Mouse (Mus musculus) myocyte (in vitro differentiated cells): Measurements from ENCODE around the gene Abcc6. TPM values are rescaled to one million over a fixed set of nuclear protein-coding genes. Genes with fewer than 3 reads are reported as not detected.

ENCODE experiments used
- H3K27me3 ChIP-seq: one replicate; pipeline ENCODE4 v1.6.1; 2011; ENCODE audit not compliant: control insufficient read depth, insufficient read depth, insufficient read length
- H3K36me3 ChIP-seq: one replicate; pipeline ENCODE4 v1.6.1; 2011; ENCODE audit not compliant: control insufficient read depth, insufficient read depth
- H3K4me2 ChIP-seq: one replicate; pipeline ENCODE4 v1.6.1; 2011; ENCODE audit warnings: low read depth, control low read depth
- H3K4me3 ChIP-seq: one replicate; pipeline ENCODE4 v1.5.1; 2011; ENCODE audit warnings: mild to moderate bottlenecking, control low read depth, moderate library complexity
- H3K79me2 ChIP-seq: one replicate; pipeline ENCODE4 v1.6.1; 2011; ENCODE audit not compliant: control insufficient read depth, insufficient read depth
- H3ac ChIP-seq: one replicate; pipeline ENCODE4 v1.6.1; 2011; ENCODE audit not compliant: control insufficient read depth, insufficient read length
- CEBPB ChIP-seq: IDR thresholded peaks from 2 replicates; pipeline ENCODE4 v1.6.1; 2011; ENCODE audit warnings: mild to moderate bottlenecking, moderate library complexity; ENCODE audit not compliant: poor library complexity, insufficient read depth, severe bottlenecking
- E2F4 ChIP-seq: IDR thresholded peaks from one replicate; pipeline ENCODE4 v1.6.1; 2011; ENCODE audit warnings: mild to moderate bottlenecking, control low read depth, moderate library complexity; ENCODE audit not compliant: insufficient read depth
- MAX ChIP-seq: IDR thresholded peaks from one replicate; pipeline ENCODE4 v1.6.1; 2011; ENCODE audit warnings: low read depth, mild to moderate bottlenecking, control low read depth
- MYOD1 ChIP-seq, 3 experiments: IDR thresholded peaks; one replicate each; pipeline ENCODE4 v1.6.1; 2011; ENCODE audit warnings: control low read depth in 2 of 3, low read depth in 2 of 3, mild to moderate bottlenecking in 2 of 3, moderate library complexity in 1 of 3; ENCODE audit not compliant: insufficient read length in 2 of 3, control insufficient read depth in 1 of 3
- MYOG ChIP-seq, 3 experiments: IDR thresholded peaks; one replicate each; pipeline ENCODE4 v1.6.1; 2011; ENCODE audit warnings: control low read depth in 2 of 3, low read depth in 2 of 3, mild to moderate bottlenecking in 2 of 3; ENCODE audit not compliant: insufficient read length in 2 of 3, control insufficient read depth in 1 of 3, insufficient read depth in 1 of 3
- POLR2A ChIP-seq: IDR thresholded peaks from one replicate; pipeline ENCODE4 v1.6.1; 2011; ENCODE audit warnings: low read depth, mild to moderate bottlenecking, control low read depth, moderate library complexity; ENCODE audit not compliant: insufficient read length
- POLR2AphosphoS2 ChIP-seq: IDR thresholded peaks from one replicate; pipeline ENCODE4 v1.6.1; 2011; ENCODE audit warnings: low read depth, control low read depth; ENCODE audit not compliant: insufficient read length
- REST ChIP-seq: IDR thresholded peaks from one replicate; pipeline ENCODE4 v1.6.1; 2011; ENCODE audit warnings: mild to moderate bottlenecking, control low read depth, moderate library complexity; ENCODE audit not compliant: insufficient read depth, insufficient read length
- SRF ChIP-seq: IDR thresholded peaks from one replicate; pipeline ENCODE4 v1.6.1; 2011; ENCODE audit warnings: low read depth; ENCODE audit not compliant: control insufficient read depth, insufficient read length
- TCF12 ChIP-seq: IDR thresholded peaks from one replicate; pipeline ENCODE4 v1.6.1; 2011; ENCODE audit warnings: mild to moderate bottlenecking, control low read depth; ENCODE audit not compliant: poor library complexity, insufficient read depth, severe bottlenecking
- TCF3 ChIP-seq: IDR thresholded peaks from one replicate; pipeline ENCODE4 v1.6.1; 2011; ENCODE audit warnings: low read depth, control low read depth; ENCODE audit not compliant: insufficient read length
- USF1 ChIP-seq: IDR thresholded peaks from one replicate; pipeline ENCODE4 v1.6.1; 2011; ENCODE audit warnings: low read depth, mild to moderate bottlenecking, control low read depth, moderate library complexity
- polyA plus RNA-seq: library from polyadenylated mRNA; unstranded; fragments of >200 nt; fragmentation: generic; extraction: Trizol; gene quantifications from one replicate; pipeline ENCODE4 v1.2.1, GENCODE M21; 2012; ENCODE audit warnings: missing spikeins

The Abcc6 gene
- polyA plus RNA-seq, 1 experiment: not detected

DNA sequence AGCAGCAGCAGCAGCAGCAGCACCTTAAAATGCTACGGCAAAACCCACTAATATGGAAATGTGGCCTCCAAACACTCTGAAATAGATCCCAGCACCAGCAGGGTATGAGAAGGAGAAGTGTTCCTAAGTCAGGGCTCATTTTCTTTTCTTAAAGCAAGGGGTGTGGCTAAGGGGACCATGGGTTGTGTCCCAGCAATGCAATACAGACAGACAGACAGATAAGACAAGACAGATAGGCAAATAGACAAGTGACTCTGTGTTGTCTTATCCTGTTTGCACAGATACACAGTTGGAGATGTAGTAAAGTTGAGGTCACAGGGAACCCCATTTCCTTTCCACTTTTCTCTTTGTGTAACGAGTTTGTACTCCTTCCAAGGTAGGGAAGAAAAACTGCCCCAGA, 973 bp upstream of the Abcc6 start:
- H3K4me2 ChIP-seq: no peak overlapping the region
- H3ac ChIP-seq: no peak overlapping the region
- peaks cover 7% of the 10 kb centered on the region for H3K79me2 ChIP-seq
- no peaks in the 10 kb centered on the region for H3K27me3 ChIP-seq
- H3K36me3 ChIP-seq: no peaks in the 10 kb centered on the region
- TF ChIP-seq SRF (no peak), USF1 (no peak)
- no peak overlapping the region for H3K4me3 ChIP-seq

DNA sequence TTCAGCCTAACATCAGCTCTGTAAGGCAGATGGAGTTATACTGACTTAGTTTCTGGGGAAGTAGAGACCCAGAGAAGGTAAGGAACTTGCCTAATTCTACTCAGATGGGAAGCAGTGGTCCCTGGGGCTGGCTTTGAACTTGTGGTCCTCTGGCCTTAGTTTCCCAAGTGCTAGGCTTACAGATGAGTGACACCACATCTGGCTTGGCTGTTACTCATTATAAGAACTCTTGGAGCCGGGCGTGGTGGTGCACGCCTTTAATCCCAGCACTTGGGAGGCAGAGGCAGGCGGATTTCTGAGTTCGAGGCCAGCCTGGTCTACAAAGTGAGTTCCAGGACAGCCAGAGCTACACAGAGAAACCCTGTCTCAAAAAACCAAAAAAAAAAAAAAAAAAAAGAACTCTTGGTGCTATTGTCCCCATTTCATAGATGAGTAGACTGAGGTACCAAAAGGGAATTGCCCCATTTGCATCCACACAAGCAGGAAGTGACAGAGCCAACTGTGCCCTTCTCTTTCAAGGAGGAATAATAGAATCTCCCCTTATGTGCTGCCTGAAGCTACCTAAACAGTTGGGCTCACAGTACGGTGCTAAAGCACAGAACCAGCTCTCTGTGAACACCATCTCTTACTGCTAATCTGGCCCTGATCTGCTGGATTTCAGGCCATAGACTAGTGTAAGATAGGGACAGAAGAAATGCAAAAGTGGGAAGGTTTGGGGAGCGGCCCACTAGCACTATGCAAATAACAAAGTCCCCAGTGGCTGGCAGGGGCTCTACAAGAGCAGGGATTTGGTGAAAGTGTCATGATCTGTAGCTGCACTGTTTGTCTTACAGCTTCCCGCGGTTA, 580 bp downstream of the Abcc6 start:
- no peak overlapping the region for H3ac ChIP-seq
- no peak for TF ChIP-seq CEBPB
- no peak for TF ChIP-seq REST
- no peaks in the 10 kb centered on the region for H3K36me3 ChIP-seq
- no peak overlapping the region for H3K4me3 ChIP-seq
- no peaks in the 10 kb centered on the region for H3K27me3 ChIP-seq
- H3K4me2 ChIP-seq: no peak overlapping the region
- H3K79me2 ChIP-seq: peaks cover 7% of the 10 kb centered on the region

DNA sequence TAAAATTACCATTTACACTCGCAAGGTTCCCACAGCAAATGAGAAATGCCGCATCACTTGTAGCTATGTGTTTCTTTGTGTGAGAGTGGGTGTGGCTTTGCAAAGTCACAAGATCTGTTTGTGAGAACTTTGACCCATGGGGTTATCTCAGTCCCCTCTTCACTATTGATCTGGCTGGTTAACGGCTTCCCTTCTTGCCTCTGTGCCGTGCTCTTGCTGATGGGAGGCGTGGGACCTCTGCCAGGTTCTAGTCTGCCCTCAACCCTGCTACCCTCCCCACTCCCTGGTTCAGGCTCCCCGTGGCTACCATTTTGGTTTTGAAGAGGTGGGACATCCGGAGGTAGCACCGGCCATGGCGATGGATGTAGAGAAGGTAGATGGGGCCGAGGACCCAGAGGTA, 1.4 kb downstream of the Abcc6 start:
- Histone ChIP-seq H3K4me3 (no peak overlapping the region), H3K79me2 (no peaks in the 10 kb centered on the region), H3K36me3 (no peaks in the 10 kb centered on the region), H3ac (no peak overlapping the region), H3K27me3 (no peaks in the 10 kb centered on the region), H3K4me2 (no peak overlapping the region)
- no peak for TF ChIP-seq MAX
- no peak for TF ChIP-seq SRF
- TF ChIP-seq REST: no peak
- TF ChIP-seq MYOD1 (IDR thresholded peaks at IDR 0.05; ENCODE audit: control insufficient read depth in 1 of 3, insufficient read length in 2 of 3, low read depth in 2 of 3): no peak

DNA sequence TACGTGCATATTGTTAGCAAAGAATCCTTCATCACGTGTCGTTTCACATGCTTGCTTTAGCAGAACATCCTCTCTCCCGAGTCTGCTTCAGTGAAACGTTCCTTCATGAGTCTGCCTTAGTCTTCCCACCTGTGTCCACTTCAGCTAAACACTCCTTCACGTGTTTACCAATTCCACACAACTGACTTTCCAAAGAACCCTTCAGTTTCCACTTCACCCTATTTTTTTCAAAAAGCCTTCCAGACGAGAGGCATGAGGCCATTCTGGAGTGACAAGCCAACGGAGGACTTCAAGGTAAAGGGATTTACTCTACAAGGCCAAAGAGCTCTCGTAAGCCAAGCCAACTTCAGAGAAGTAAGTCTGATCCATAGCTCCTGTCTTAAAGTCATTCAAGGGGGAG, 4.7 kb downstream of the Abcc6 start:
- H3ac ChIP-seq: no peak overlapping the region
- H3K79me2 ChIP-seq: no peaks in the 10 kb centered on the region
- H3K36me3 ChIP-seq: no peaks in the 10 kb centered on the region
- no peak overlapping the region for H3K4me3 ChIP-seq
- TF ChIP-seq USF1 (no peak), TCF3 (no peak), E2F4 (no peak), MAX (no peak), MYOG (IDR thresholded peaks at IDR 0.05; ENCODE audit: control insufficient read depth in 1 of 3, insufficient read depth in 1 of 3, insufficient read length in 2 of 3, low read depth in 2 of 3) (no peak), SRF (no peak), REST (no peak), POLR2AphosphoS2 (no peak), TCF12 (no peak)
- no peak overlapping the region for H3K4me2 ChIP-seq
- H3K27me3 ChIP-seq: no peaks in the 10 kb centered on the region

DNA sequence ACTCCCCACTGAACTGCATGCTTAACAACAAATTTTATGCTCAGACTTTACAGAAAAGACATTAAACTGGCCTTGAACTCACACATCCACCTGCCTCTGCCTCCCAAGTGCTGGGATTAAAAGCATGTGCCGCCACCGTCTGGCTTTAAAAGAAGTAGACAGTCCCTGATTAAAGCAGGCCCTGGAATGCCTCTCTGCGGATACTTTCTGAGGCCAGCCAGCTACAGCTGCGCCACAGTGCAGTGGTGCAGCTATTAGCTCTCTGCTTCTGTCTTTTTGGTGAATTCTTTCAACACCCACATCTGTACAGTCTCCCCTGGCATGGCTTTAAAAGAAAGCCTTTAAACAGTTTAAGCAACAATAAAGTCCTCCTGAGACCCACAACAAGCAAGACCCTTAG, 8.2 kb downstream of the Abcc6 start:
- H3ac ChIP-seq: no peak overlapping the region
- no peaks in the 10 kb centered on the region for H3K27me3 ChIP-seq
- H3K4me2 ChIP-seq: no peak overlapping the region
- no peaks in the 10 kb centered on the region for H3K36me3 ChIP-seq
- H3K4me3 ChIP-seq: no peak overlapping the region
- no peaks in the 10 kb centered on the region for H3K79me2 ChIP-seq
- TF ChIP-seq E2F4: no peak
- no peak for TF ChIP-seq TCF12
- no peak for TF ChIP-seq REST
- TF ChIP-seq SRF: no peak
- no peak for TF ChIP-seq POLR2A
- no peak for TF ChIP-seq MYOG (IDR thresholded peaks at IDR 0.05; ENCODE audit: control insufficient read depth in 1 of 3, insufficient read depth in 1 of 3, insufficient read length in 2 of 3, low read depth in 2 of 3)
- no peak for TF ChIP-seq MAX
- TF ChIP-seq POLR2AphosphoS2: no peak
- no peak for TF ChIP-seq MYOD1 (IDR thresholded peaks at IDR 0.05; ENCODE audit: control insufficient read depth in 1 of 3, insufficient read length in 2 of 3, low read depth in 2 of 3)
- no peak for TF ChIP-seq USF1
- TF ChIP-seq TCF3: no peak
- TF ChIP-seq CEBPB: no peak
